Mouse (Mus musculus) midbrain, embryonic 16.5 days (tissue): ENCODE data around the gene Igf1r. TPM values are rescaled to one million over a fixed set of nuclear protein-coding genes. Genes with fewer than 3 reads are reported as not detected.
"Not testable (repeated sequence)": the region's sequence is repeated elsewhere in the genome, so short reads cannot be mapped to it uniquely, and the experiment has no call there.

Source experiments
- ATAC-seq: fragments of 200-750 bp; cut with Nextera tagmentation; 2 replicates; pipeline ENCODE4 v1.8.0; 2017; ENCODE audit warnings: moderate TSS enrichment
- H3K27ac ChIP-seq: fragments of 300-500 bp; sonication (generic); 2 replicates; pipeline ENCODE4 v1.5.1; 2014; ENCODE audit warnings: mild to moderate bottlenecking, low read length, mixed read lengths
- H3K27me3 ChIP-seq: fragments of 300-500 bp; sonication (generic); 2 replicates; pipeline ENCODE4 v1.6.1; 2014; ENCODE audit warnings: low read depth, low read length, mixed read lengths; ENCODE audit not compliant: control insufficient read depth, insufficient read depth
- H3K36me3 ChIP-seq: fragments of 300-500 bp; sonication (generic); 2 replicates; pipeline ENCODE4 v1.6.1; 2014; ENCODE audit warnings: mild to moderate bottlenecking, low read length, moderate library complexity, mixed read lengths; ENCODE audit not compliant: control insufficient read depth, insufficient read depth
- H3K4me1 ChIP-seq: fragments of 300-500 bp; sonication (generic); 2 replicates; pipeline ENCODE4 v1.6.1; 2014; ENCODE audit warnings: mild to moderate bottlenecking, low read length, mixed read lengths; ENCODE audit not compliant: control insufficient read depth, insufficient read depth
- H3K4me2 ChIP-seq: fragments of 300-500 bp; sonication (generic); 2 replicates; pipeline ENCODE4 v1.6.1; 2014; ENCODE audit warnings: mild to moderate bottlenecking, low read length, mixed read lengths
- H3K4me3 ChIP-seq: fragments of 300-500 bp; sonication (generic); 2 replicates; pipeline ENCODE4 v1.5.1; 2014; ENCODE audit warnings: low read depth, mild to moderate bottlenecking, low read length, moderate library complexity, mixed read lengths
- H3K9ac ChIP-seq: fragments of 300-500 bp; sonication (generic); 2 replicates; pipeline ENCODE4 v1.6.1; 2014; ENCODE audit warnings: low read depth, low read length, mixed read lengths
- H3K9me3 ChIP-seq: fragments of 300-500 bp; sonication (generic); replicated peaks from 2 replicates; pipeline ENCODE4 v1.6.1; 2014; ENCODE audit warnings: mild to moderate bottlenecking, low read length, mixed read lengths; ENCODE audit not compliant: control insufficient read depth, poor library complexity, severe bottlenecking
- WGBS: fragments of 180-500 bp; shearing (Covaris S2); extraction: QIAGEN DNeasy Blood & Tissue Kit; methylation state at CpG from one replicate; pipeline ENCODE4 v1.1.7; 2014; 5-methylcytosine and 5-hydroxymethylcytosine counted together
- polyA plus RNA-seq: library from polyadenylated mRNA; unstranded; fragments of >200 nt; fragmentation: Nextera tagmentation; extraction: Ambion mirVana; gene quantifications from 2 replicates; pipeline ENCODE4 v1.2.1, GENCODE M21; 2015

The Igf1r gene
- polyA plus RNA-seq, 1 experiment from 2014 or later, result 21.5 TPM

GRCm38 (mm10) chr7:68279481-68279880, 326.9 kb downstream of the Igf1r start:
- ATAC-seq, result no peak
- WGBS, result 83% methylated on average over 7 of the region's 7 CpGs
- Histone ChIP-seq H3K9ac (no peak overlapping the region), H3K9me3 (no peaks in the 10 kb centered on the region), H3K4me3 (no peak overlapping the region), H3K27me3 (peaks cover 5% of the 10 kb centered on the region; the same call in 1 of the 2 replicates), H3K4me2 (no peak overlapping the region), H3K4me1 (peaks cover 8% of the 10 kb centered on the region), H3K27ac (no peak overlapping the region), H3K36me3 (no peaks in the 10 kb centered on the region)

DNA sequence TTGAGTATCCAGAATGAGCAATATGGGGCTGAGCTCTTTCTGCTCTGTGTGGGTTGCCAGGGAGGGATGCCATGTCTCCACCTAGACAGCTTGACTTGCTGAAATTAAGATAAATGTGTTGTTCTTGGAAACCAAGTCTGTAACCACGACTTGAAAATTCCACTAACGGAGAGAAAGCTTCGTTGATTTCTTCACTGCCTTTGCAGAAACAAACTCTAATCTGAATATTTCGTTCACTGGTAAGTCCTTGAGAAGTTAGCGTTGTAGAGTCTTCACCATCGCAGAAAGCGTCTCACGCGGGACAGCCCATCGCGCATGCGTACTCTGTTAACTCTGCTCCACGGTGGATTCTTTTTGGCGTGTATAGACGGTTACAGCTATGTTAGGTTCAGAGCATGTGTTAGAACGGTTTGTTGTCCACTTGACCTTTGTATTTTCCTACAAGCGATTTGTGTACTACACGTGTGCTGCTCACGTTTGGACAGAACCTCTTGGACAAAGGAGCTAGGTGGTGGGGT, 327.8 kb downstream of the Igf1r start:
- 94% methylated on average over 19 of the region's 19 CpGs for WGBS
- H3K4me2 ChIP-seq, result no peak overlapping the region
- H3K4me1 ChIP-seq, result peaks cover 8% of the 10 kb centered on the region
- H3K9ac ChIP-seq, result no peak overlapping the region
- H3K4me3 ChIP-seq, result no peak overlapping the region
- H3K27me3 ChIP-seq, result peaks cover 3% of the 10 kb centered on the region; the same call in 1 of the 2 replicates
- ATAC-seq, result no peak
- no peaks in the 10 kb centered on the region for H3K36me3 ChIP-seq
- H3K27ac ChIP-seq, result no peak overlapping the region
- H3K9me3 ChIP-seq, result no peaks in the 10 kb centered on the region

DNA sequence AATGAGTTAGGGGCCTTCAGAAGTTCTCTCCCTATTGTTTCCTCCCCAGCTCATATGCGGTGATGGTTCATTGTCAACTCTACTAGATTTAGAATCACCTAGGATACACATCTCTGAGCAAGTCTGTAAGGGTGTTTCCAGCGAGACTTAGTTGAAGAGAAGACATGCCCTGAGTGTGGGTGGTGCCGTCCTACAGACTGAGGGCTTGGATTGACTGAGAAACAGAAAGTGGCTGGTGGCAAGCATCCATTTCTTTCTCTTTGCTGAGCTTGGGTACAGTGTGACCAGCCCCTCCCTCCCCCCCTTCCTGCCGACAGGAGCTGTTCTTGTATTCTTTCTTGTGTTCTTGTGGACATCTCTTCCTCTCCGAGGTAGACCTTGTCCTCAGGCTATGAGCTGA, 328.7 kb downstream of the Igf1r start:
- Histone ChIP-seq H3K9me3 (no peaks in the 10 kb centered on the region), H3K27ac (no peak overlapping the region), H3K9ac (no peak overlapping the region), H3K4me2 (no peak overlapping the region), H3K36me3 (no peaks in the 10 kb centered on the region), H3K27me3 (no peaks in the 10 kb centered on the region; the same call in 1 of the 2 replicates), H3K4me1 (peaks cover 2% of the 10 kb centered on the region; the same call in 1 of the 2 replicates), H3K4me3 (no peak overlapping the region)
- ATAC-seq, result no peak
- 78% methylated on average over 5 of the region's 5 CpGs for WGBS

DNA sequence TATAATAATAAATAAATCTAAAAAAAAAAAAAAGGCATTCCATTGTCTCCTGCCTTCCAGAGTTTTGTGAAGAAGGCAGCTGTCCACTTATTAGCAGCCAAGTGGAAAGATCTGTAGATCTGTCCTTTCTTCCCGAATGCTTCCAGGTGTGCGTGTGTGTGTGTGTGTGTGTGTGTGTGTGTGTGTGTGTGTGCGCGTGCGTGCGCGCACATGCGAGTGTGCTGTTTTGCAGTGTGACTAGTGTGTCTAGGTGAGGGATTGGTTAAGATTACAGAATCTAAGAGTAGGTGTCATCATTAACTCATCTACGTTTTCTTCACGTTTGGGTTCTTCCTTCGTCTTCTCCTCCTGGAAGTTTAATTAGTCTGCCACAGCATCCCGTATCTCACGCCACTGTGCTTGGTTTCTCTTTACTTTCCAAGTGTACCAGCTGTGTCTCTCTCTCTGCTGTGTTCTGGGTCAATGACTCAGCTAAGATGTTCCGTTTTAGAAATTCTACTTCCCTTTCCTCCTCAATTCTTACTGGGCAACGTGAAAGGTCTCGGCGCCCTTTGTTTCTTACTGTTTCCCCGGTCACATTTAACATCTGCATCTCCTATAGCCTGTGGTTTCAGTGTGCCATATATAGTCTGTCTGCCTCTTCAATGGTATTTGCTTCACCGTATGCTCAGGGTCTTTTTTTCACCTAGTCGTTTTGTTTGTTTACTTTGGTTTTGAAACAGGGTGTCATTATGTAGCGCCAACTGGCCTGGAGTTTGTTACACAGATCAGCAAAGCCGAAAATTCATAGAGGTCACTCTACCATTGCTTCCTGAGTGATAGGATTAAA, 329.9 kb downstream of the Igf1r start:
- no peaks in the 10 kb centered on the region for H3K4me1 ChIP-seq
- WGBS, result 94% methylated on average over 22 of the region's 22 CpGs
- H3K9me3 ChIP-seq, result no peaks in the 10 kb centered on the region
- no peak overlapping the region for H3K27ac ChIP-seq
- H3K4me3 ChIP-seq, result no peak overlapping the region
- H3K4me2 ChIP-seq, result no peak overlapping the region
- ATAC-seq, result no peak
- no peaks in the 10 kb centered on the region for H3K27me3 ChIP-seq
- H3K36me3 ChIP-seq, result no peaks in the 10 kb centered on the region
- H3K9ac ChIP-seq, result no peak overlapping the region

DNA sequence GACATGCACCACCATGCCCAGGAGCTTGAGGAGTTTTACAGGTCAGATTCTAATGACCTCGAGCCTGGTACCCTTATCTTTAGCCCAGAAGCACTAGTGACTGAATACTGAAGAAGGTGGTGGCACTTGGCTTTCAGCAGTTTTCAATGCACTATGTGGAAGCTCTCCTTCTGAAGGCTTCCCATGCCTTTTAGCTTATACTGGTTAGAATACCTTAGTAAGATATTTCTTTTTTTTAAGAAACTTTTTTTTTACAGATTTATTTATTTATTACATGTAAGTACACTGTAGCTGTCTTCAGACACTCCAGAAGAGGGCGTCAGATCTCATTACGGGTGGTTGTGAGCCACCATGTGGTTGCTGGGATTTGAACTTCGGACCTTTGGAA, 330.5 kb downstream of the Igf1r start:
- WGBS, result 85% methylated on average over 4 of the region's 4 CpGs
- not testable (repeated sequence) for H3K27ac ChIP-seq, H3K4me2 ChIP-seq, H3K36me3 ChIP-seq, H3K9ac ChIP-seq, ATAC-seq, H3K9me3 ChIP-seq, H3K4me3 ChIP-seq, H3K4me1 ChIP-seq, H3K27me3 ChIP-seq

Other genes with a start within 250 kb of the Igf1r start
- gene Synm, start 193.1 kb upstream of the Igf1r start, polyA plus RNA-seq, result 4.6 and 5.1 TPM in 2 replicates